Mouse (Mus musculus): ENCODE measurements around the gene C1qb. TPM values are rescaled to one million over a fixed set of nuclear protein-coding genes. Genes with fewer than 3 reads are reported as not detected.

C1qb gene
- total RNA-seq, 2 experiments from 2014 or later, result 22.0 to 23.2 TPM

DNA sequence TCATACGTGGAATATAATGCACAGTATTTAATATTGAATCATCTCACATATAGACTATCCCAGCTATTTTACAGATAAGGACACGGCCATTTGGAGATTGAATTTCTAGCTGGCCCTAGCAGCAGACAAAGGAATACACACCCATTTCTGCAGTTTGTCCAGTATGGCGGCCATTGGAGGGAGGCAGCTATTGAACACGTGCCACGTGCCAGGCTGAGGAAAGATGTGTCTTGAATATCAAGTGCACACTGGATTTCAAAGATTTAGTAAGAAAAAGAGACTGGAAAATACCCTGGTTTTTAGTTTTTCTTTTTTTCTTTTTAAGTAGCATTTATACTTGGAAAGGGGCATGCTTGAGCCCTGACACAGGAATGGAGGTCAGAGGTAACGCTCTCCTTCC lies 38.8 kb downstream of the C1qb start:
- DNase-seq, result no peak

DNA sequence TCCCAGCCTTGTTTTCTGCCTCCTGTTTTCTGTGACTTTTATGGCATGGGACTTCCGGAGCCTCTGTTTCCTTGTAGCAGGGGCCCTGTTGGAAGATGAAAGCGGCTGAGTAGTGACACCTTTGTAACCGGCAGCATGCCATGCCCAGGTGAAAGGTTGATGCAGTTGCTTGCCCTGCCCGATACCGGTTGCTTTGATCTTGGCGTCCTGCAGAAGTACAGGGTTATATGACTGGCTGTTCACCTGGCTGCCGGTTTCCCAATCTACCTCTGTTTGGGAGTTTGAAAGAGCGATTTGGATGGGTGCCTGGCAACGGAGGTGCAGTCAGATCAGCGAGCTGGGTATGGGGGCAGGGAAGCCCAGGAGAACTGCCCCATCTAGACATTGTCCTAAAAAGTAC lies 43.2 kb downstream of the C1qb start:
- no peak for DNase-seq

DNA sequence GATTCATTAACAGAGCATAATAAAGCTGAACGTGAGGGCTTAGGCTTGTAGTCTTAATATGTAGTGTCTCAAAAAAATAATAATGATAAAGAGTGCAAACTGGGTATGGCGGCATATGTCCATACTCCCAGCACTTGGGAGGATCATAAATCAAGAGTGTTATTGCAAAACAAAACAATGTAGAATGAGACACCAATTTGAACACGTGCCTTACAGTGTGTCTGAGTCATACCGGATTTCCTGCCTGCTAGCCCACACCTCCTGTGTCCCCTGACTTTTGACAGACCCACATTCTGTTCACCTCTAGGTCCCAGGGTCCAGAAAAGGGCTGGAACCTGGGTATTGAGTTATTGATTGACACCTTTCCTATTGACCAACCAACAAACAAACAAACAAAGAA lies 44.0 kb downstream of the C1qb start:
- DNase-seq, result no peak

DNA sequence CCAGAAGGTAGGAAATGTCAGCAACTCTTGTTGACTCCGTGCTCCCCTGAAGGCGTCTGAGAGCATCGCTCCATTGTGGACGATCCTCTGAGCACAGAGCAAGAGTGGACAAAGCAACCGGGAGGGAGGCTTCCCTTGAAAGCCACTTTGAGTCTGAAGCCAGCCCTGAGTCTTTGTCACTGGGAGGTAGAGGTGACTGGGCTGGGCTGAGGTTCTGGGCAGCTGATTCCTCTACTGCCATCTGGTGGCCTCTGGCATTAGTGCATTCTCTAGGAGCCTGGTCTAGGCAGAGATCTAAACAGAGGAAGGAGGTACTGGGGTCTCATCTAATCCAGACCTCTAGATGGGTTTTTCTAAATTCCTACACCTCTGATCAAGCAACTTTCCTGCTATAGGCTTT lies 44.9 kb downstream of the C1qb start:
- DNase-seq, result peak; percentile 81

DNA sequence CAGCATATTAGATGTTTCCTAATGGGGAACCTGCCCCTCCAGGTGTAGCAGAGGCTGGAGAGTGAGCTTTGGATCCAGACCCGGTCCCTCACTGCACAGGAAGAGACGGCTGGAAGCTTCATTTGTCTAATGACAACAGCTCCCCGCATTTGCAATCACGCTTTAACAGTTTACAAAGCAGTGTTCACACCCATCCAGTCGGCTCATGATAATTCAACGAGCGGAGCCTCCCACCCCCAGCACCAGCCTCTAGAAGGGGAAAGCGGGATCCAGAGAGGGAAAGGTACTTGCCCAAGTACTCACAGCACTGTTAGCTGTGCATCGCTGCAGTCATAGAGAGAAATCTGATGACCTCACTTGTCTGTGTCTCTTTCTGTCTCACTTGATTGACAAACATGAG lies 47.5 kb downstream of the C1qb start:
- no peak for DNase-seq

DNA sequence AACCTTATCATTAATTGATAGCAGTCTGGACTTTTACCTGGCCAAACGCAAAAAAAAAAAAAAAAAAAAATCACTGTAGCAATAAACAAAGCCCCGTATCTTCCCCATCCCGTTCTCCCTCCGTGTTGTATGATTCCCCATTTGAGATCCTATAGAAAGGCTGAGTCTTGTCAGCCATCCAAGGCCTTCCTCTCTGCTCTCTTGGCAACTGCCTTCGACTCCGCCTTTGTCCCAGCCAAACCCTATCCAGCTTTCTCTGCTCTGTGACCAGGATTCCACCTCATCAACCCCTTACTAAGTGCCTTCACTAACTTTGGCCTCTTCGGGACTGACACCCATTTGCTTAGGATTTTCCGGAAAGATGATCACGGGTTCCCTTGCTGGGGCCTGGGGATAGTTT lies 48.0 kb downstream of the C1qb start:
- DNase-seq, result no peak

DNA sequence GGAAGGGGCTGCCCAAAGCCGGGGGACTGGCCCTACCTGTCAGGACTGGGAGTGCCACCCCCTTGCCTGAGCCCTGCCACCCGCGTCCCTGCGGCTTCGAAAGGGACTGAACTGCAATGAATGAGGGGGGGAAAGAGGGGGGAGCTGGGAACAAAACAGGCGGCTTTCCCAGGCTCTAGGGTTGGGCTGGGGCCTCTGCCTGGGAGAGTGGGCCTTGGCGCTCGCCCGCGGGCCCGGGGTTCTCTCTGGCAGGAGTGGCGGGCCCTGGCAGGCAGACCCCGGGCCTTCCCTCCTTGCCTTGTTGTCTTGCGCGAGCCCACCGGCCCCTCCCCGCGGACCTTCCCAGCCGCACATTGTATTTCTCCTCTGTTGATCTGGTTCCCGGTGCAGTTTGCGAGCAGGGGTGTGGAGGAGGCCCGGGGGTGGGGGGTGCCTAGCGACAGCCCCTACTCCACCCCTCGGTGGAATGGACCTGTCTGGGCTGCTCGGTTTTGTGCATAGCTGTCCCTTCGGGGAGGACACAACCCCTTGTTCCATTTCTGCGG lies 49.5 kb downstream of the C1qb start:
- DNase-seq, result no peak

DNA sequence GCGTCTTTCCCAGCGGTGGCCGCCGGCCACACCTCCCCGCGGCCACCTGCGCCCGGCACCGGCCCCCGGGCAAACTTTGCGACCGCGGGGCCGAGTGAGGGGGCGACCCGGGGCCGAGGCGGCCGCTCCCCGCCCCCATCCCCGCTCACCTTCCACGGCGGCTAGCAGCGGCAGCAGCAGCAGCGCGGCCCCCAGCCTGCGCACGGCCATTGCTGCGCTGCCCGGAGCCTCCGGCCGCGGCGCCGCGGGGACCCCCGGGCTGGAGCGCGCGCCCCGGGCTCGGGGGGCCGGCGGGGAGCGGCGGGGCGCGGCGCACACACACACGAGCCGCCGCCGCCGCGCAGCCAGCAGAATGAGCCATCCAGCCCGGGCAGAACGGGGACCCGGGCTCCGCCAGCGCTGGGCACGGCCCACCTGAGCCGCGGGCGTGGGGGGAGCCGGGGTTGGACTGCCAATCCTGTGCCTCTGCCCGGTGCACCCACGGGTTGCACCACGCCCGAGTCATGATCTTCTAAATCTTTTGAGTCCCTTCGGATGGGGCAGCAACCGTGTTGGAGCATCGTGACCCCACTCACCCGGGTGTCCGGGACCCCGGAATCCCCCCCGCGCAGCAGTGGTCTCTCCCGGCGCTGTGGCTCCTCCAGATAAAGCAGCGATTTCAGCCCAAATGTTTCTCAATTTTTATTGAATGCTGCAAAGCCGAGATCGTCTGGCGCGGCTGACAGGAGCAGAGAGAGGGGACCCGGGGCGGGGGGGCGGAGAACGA lies 50.2 kb downstream of the C1qb start, which contains the start of gene Ephb2:
Gene Ephb2, minus strand, starts transcription at position 368 of the 766 bp plus-strand sequence.
- peak; percentile 67 for DNase-seq

DNA sequence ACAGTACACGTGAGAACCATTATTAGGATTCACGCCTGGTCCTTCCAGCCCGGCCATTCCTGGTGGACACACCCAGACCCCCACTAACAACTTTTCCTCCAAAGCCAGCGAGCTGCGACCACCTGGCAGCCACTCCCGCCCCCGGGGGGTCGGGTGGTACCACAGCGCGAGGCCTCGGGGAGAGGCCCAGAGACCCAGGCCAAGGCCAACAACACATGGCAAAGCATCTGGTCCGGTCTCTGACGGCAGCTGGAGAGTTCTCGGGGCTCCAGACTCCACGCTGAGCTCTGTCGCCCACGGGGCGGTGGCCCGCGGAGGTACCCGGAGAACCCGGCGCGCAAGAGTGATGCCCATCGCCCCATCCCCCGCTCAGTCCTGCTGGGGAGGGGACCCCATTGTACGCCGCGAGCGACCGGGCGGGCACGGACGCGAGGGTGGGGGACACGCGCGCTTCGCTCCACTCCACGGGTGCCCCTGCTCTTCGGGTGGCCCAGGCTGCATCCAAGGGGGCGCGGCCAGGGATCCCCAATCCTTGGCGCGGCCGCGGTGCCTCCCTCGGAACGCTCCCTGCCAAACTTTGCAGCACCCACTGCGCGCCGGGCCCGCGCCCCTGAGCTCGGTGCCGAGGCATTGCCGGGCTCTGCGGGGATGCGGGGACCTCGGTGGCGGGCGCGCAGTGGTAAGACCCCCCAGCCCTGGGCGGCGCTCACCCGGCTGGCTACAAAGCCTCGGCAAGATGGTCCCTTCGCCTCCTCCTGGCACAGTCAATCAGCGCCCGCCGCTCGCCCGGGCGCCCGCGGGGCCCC lies 51.0 kb downstream of the C1qb start:
- peak; percentile 39 for DNase-seq

DNA sequence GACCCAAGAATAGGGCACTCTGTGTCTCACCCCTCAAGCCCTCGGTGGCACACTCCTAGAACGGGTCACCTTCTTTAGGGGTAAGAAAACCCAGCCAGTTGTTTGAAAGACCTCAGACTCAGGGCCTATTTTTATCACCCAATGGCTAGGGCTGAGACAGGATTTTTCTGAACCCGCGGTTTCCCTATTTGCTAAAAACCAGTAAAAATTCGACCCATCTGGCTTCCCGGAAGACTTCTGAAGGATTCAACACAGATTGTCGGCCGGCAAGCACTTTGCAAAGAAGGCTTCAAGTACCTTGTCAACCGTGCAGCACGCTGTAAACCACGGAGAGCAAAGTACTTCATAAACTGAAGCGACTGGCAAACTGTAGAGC lies 51.6 kb downstream of the C1qb start:
- no peak for DNase-seq

DNA sequence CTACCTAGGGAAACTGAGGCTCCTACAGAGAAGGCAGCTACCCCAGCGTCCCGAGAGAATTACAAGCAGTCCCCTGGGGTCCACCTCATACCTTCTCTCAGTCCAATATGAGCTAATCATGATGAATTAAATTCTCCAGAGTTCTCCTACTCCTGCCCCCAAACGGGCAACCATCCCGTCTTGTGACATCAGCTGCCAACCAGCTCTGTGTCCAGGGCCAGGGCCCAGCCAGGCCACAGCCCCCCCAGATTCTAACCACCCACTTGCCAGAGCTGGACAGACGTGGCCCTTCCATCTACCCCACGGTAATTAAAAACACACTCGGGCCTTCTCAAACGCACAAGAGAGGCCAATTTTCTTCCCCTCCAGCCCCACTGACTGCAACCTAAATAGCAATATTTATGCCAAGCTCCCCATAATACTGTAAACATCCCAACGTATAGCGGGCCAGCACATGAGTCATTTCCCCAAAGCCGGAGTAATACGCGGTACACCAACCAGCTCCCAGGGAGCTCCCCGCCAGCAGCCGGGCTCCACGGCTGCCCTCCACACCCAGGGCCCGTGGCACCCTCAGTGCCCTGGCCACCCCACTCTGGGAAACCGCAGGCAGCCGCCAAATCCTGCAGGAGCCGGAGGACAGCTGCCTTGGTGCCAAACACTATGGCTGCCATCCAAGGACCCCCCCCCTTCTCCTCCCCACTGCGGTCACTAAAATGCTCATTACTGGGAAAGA lies 52.2 kb downstream of the C1qb start:
- DNase-seq, result no peak

DNA sequence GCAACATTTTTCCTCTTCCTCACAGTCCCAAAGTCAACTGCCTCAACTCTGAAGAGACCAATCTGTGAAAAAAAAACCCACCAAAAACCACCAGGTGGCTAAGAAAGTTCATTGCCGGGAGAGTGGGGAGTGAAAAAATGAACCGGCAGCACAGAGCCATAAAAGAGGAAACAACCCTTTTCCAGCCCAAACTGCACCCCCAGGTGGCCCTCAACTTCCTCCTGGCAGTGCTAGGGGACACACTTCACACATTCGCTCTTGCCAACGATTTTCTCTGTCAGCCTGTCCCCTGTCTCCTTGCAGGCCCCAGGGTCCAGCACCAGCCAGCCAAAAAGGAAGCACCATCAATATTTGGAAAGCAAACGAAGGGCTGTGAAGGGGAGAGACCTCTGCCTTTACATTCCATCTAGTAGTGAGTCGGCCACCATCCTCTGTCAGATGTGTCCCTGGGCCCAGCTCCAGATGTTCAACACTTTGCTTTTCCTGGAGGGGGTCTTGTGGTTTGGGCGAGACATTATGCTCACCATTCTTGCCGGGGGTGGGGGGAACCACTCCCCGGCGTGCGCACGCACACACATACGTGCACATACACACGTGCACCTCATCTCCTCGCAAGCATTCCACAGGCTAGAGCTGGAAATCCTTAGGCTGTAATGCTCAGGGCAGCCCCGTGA lies 53.3 kb downstream of the C1qb start:
- no peak for DNase-seq

DNA sequence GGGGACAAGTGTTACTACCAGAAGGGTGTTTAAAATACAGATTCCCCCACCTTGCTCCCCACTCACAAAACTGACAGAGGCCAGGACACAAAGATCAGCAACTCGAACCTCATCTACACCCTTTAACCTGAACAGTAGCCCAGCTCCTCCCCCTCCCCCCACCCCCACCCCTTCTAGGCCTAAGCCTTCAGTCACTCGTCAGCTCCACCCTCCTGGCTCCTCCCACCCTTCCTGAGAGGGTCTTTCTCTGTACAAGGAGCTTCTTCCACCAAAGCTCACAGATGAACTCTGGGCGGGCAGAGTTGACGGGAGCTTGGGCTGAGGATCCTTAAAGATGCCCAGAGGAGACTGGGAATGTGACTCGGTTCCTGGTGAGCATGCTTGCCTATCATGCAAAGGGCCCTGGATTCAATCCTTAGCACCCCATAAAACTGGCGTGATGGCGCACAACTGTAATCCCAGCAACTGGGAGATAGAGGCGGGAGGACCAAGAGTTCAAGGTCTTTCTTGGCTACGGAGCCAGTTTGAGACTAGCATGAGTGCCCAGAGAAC lies 55.6 kb downstream of the C1qb start:
- no peak for DNase-seq

Other genes starting within 250 kb of the C1qb start
- 1 to 10 TPM; 4.6 to 5.4 TPM for gene Ephb2, start 50.2 kb downstream of the C1qb start, total RNA-seq (2021)
- 10 to 100 TPM; 22.7 to 23.9 TPM for gene C1qc, start 6.9 kb upstream of the C1qb start, total RNA-seq (2021)
- gene C1qa, start 12.6 kb upstream of the C1qb start, total RNA-seq (2021), result 10 to 100 TPM; 23.3 to 23.8 TPM
- gene Epha8, start 70.6 kb upstream of the C1qb start, total RNA-seq (2021), result under 1 TPM in 1 of 2 experiments, not detected in 1; 0.05 TPM
- gene Zbtb40, start 162.6 kb upstream of the C1qb start, total RNA-seq (2021), result 1 to 10 TPM; 3.5 to 5.0 TPM

Data from gastrocnemius, postnatal 10 days (tissue).